Mouse (Mus musculus): ENCODE measurements around the gene Furin. TPM values are rescaled to one million over a fixed set of nuclear protein-coding genes. Genes with fewer than 3 reads are reported as not detected.

Furin gene
- total and polyA plus RNA-seq, 3 experiments = 1.5 to 20.9 (median 13.5) TPM

GRCm38 (mm10) chr7:80400571-80400970 is 4.7 kb downstream of the Furin start:
- H3K4me3 ChIP-seq (replicated peaks in 1 of 3; ENCODE audit: low read depth in 2 of 3, low read length in 2 of 3, poor library complexity in 1 of 3) = peak overlapping the region in 2 of 3 experiments; percentile 83 to 86
- no peaks in the 10 kb centered on the region for H3K27me3 ChIP-seq (replicated peaks)
- in situ Hi-C loops (cut with MboI; ENCODE audit: low pct_ligation_motif_present, low pct_unique_long_range_greater_than_20kb, low sequenced_read_pairs) = no loop called here
- peaks cover 18 to 31% of the 10 kb centered on the region in 2 experiments for H3K36me3 ChIP-seq (replicated peaks in 1 of 2; ENCODE audit: control insufficient read depth in 1 of 2, insufficient read depth in 1 of 2, low read length in 1 of 2)
- no peak for DNase-seq (ENCODE audit: extremely low read depth)
- peak overlapping the region; percentile 79 for H3K4me2 ChIP-seq (ENCODE audit: insufficient read depth, low read depth, poor library complexity, severe bottlenecking)
- no peak overlapping the region for H3K27ac ChIP-seq (ENCODE audit: insufficient read depth, low read depth)
- peak overlapping the region; percentile 99; the same call in 1 of the 2 replicates for H3K9ac ChIP-seq (ENCODE audit: insufficient read depth, low read depth)
- TF ChIP-seq UBTF (IDR thresholded peaks at IDR 0.05; ENCODE audit: low read depth, low read length) (no peak), USF1 (IDR thresholded peaks at IDR 0.05; ENCODE audit: low read depth, low read length) (no peak), CHD1 (IDR thresholded peaks at IDR 0.05; ENCODE audit: low read depth, low read length) (no peak), E2F4 (IDR thresholded peaks at IDR 0.05; ENCODE audit: insufficient replicate concordance, low read depth, low read length) (no peak), GABPA (IDR thresholded peaks at IDR 0.05; ENCODE audit: insufficient replicate concordance, low read depth, low read length) (no peak), USF2 (conservative IDR thresholded peaks at IDR 0.05; ENCODE audit: low read depth, low read length) (no peak), NELFE (IDR thresholded peaks at IDR 0.05; ENCODE audit: low read depth, low read length) (no peak), CTCF (conservative IDR thresholded peaks at IDR 0.05 in 1 of 2, IDR thresholded peaks at IDR 0.05 in 1 of 2; ENCODE audit: low read depth in 2 of 2, low read length in 2 of 2) (no peak), MAZ (IDR thresholded peaks at IDR 0.05; ENCODE audit: low read depth, low read length) (no peak), SMC3 (IDR thresholded peaks at IDR 0.05; ENCODE audit: low read depth, low read length) (no peak), RCOR1 (conservative IDR thresholded peaks at IDR 0.05; ENCODE audit: low read depth, low read length) (no peak), HCFC1 (IDR thresholded peaks at IDR 0.05; ENCODE audit: low read depth, low read length) (no peak), RAD21 (IDR thresholded peaks at IDR 0.05; ENCODE audit: low read depth, low read length) (no peak), KAT2A (IDR thresholded peaks at IDR 0.05; ENCODE audit: insufficient replicate concordance, low read length) (no peak)
- dilution Hi-C loops (cut with MboI; ENCODE audit: extremely low pct_ligation_motif_present, extremely low pct_unique_long_range_greater_than_20kb, low sequenced_read_pairs) = no loop called here
- H3K79me2 ChIP-seq (replicated peaks; ENCODE audit: control insufficient read depth, extremely low read depth, insufficient read depth, poor library complexity, severe bottlenecking) = peaks cover 24% of the 10 kb centered on the region
- no peaks in the 10 kb centered on the region for H3K9me3 ChIP-seq (replicated peaks; ENCODE audit: low read length)
- H3K4me1 ChIP-seq (ENCODE audit: control insufficient read depth in 1 of 2, insufficient read depth in 2 of 2) = peaks cover 19 to 58% of the 10 kb centered on the region in 2 experiments

GRCm38 (mm10) chr7:80400099-80400498 is 5.1 kb downstream of the Furin start:
- no peaks in the 10 kb centered on the region for H3K9me3 ChIP-seq (replicated peaks; ENCODE audit: low read length)
- no peak for TF ChIP-seq USF2 (conservative IDR thresholded peaks at IDR 0.05; ENCODE audit: low read depth, low read length)
- no peak for TF ChIP-seq PAX5 (IDR thresholded peaks at IDR 0.05; ENCODE audit: low read length)
- no peak for TF ChIP-seq ETS1 (conservative IDR thresholded peaks at IDR 0.05; ENCODE audit: low read depth, low read length)
- TF ChIP-seq ELF1 (IDR thresholded peaks at IDR 0.05; ENCODE audit: low read depth, low read length) = no peak
- TF ChIP-seq BHLHE40 (IDR thresholded peaks at IDR 0.05; ENCODE audit: low read depth, low read length) = no peak
- peaks cover 22 to 36% of the 10 kb centered on the region in 2 experiments for H3K36me3 ChIP-seq (replicated peaks in 1 of 2; ENCODE audit: control insufficient read depth in 1 of 2, insufficient read depth in 1 of 2, low read length in 1 of 2)
- peak overlapping the region in 1 of 3 experiments; percentile 13 for H3K4me3 ChIP-seq (replicated peaks in 1 of 3; ENCODE audit: low read depth in 2 of 3, low read length in 2 of 3, poor library complexity in 1 of 3)
- dilution Hi-C loops (cut with MboI; ENCODE audit: extremely low pct_ligation_motif_present, extremely low pct_unique_long_range_greater_than_20kb, low sequenced_read_pairs) = no loop called here
- H3K79me2 ChIP-seq (replicated peaks; ENCODE audit: control insufficient read depth, extremely low read depth, insufficient read depth, poor library complexity, severe bottlenecking) = peaks cover 24% of the 10 kb centered on the region
- peaks cover 17 to 53% of the 10 kb centered on the region in 2 experiments for H3K4me1 ChIP-seq (ENCODE audit: control insufficient read depth in 1 of 2, insufficient read depth in 2 of 2)
- peak overlapping the region; percentile 79; the same call in 1 of the 2 replicates for H3K4me2 ChIP-seq (ENCODE audit: insufficient read depth, low read depth, poor library complexity, severe bottlenecking)
- no peak overlapping the region for H3K9ac ChIP-seq (ENCODE audit: insufficient read depth, low read depth)
- DNase-seq (ENCODE audit: extremely low read depth) = no peak
- no peaks in the 10 kb centered on the region for H3K27me3 ChIP-seq (replicated peaks)
- in situ Hi-C loops (cut with MboI; ENCODE audit: low pct_ligation_motif_present, low pct_unique_long_range_greater_than_20kb, low sequenced_read_pairs) = no loop called here
- no peak overlapping the region for H3K27ac ChIP-seq (ENCODE audit: insufficient read depth, low read depth)
